Mouse (Mus musculus) kidney, postnatal 0 days (tissue): ENCODE results near the gene Anxa9. TPM values are rescaled to one million over a fixed set of nuclear protein-coding genes. Genes with fewer than 3 reads are reported as not detected.

Source experiments
- ATAC-seq: fragments of 200-750 bp; cut with Nextera tagmentation; replicated peaks from 2 replicates; pipeline ENCODE4 v1.8.0; 2017; ENCODE audit warnings: low read depth, moderate number of reproducible peaks, moderate TSS enrichment, moderate library complexity; ENCODE audit not compliant: low FRiP score
- DNase-seq: peaks from one replicate; pipeline ENCODE4 v3.0.0-alpha.2; 2016; ENCODE audit warnings: low spot score
- H3K27ac ChIP-seq: fragments of 300-500 bp; sonication (generic); 2 replicates; pipeline ENCODE4 v1.5.1; 2014; ENCODE audit warnings: mild to moderate bottlenecking
- H3K27me3 ChIP-seq: fragments of 300-500 bp; sonication (generic); 2 replicates; pipeline ENCODE4 v1.6.1; 2014; ENCODE audit warnings: low read length, mixed read lengths; ENCODE audit not compliant: insufficient read depth
- H3K36me3 ChIP-seq: fragments of 300-500 bp; sonication (generic); 2 replicates; pipeline ENCODE4 v1.6.1; 2014; ENCODE audit warnings: low read length, mixed read lengths; ENCODE audit not compliant: insufficient read depth
- H3K4me1 ChIP-seq: fragments of 300-500 bp; sonication (generic); replicated peaks from 2 replicates; pipeline ENCODE4 v1.6.1; 2014; ENCODE audit warnings: antibody characterized with exemption, low read length, mixed read lengths; ENCODE audit not compliant: insufficient read depth
- H3K4me2 ChIP-seq: fragments of 300-500 bp; sonication (generic); 2 replicates; pipeline ENCODE4 v1.6.1; 2014; ENCODE audit warnings: mild to moderate bottlenecking, low read length, moderate library complexity, mixed read lengths
- H3K4me3 ChIP-seq: fragments of 300-500 bp; sonication (generic); replicated peaks from 2 replicates; pipeline ENCODE4 v1.5.1; 2014; ENCODE audit warnings: low read depth, low read length
- H3K9ac ChIP-seq: fragments of 300-500 bp; sonication (generic); 2 replicates; pipeline ENCODE4 v1.6.1; 2014; ENCODE audit warnings: low read depth, low read length
- H3K9me3 ChIP-seq: fragments of 300-500 bp; sonication (generic); replicated peaks from 2 replicates; pipeline ENCODE4 v1.6.1; 2016; ENCODE audit warnings: low read length, inconsistent platforms, mixed read lengths
- CTCF ChIP-seq: IDR thresholded peaks from 2 replicates; pipeline ENCODE4 v1.5.1; 2016; ENCODE audit warnings: antibody characterized with exemption, low read depth, mild to moderate bottlenecking, moderate library complexity
- WGBS: fragments of 180-500 bp; shearing (Covaris S2); extraction: QIAGEN DNeasy Blood & Tissue Kit; methylation state at CpG from one replicate; pipeline ENCODE4 v1.1.7; 2014; 5-methylcytosine and 5-hydroxymethylcytosine counted together
- polyA plus RNA-seq: library from polyadenylated mRNA; unstranded; fragments of >200 nt; fragmentation: Nextera tagmentation; extraction: Ambion mirVana; gene quantifications from 2 replicates; pipeline ENCODE4 v1.2.1, GENCODE M21; 2015

The Anxa9 gene
- polyA plus RNA-seq, 1 experiment from 2014 or later = 10.1 TPM

DNA sequence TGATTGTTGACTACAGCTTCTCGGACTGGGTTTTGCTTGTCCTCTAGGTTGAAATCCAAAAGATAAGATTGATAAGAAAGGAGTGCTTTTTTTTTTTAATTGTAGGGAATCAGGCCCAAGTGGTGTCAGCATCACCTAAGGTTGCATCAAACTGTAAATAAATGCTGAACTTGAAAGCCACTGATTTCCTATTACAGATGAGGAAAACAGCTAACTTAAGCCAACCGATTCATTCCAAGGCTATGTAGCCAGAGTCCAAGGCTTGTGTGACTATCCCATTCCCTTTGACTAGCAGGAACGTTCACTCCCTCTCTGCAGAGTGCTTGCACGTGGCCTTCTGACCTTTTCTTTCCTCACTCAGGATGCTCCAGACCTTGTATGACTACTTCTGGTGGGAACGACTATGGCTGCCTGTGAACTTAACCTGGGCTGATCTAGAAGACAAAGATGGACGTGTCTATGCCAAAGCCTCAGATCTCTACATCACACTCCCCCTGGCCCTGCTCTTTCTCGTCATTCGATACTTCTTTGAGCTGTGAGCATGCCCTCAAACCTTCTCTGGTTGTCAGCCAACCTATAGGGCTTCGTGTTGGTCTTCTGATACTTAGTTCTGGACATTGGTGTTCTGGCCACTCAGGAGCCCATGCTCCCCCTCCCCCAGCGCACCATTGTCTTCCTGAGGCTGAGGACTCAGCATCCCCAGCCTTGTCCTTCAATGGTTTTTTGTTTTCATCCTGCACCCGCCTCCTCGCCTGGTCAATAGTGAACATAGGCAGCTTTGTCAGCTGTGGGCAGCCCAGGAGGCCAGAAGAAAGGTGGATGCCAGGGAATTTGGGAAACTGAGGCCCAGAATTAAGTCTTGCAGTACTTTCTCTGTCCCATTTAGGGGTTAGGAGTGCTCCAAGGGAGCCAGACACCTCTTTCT lies 13.0 kb upstream of the Anxa9 start:
- Histone ChIP-seq H3K27me3 (no peaks in the 10 kb centered on the region), H3K27ac (no peak overlapping the region), H3K4me1 (peaks cover 20% of the 10 kb centered on the region; the same call in 1 of the 2 replicates), H3K9ac (no peak overlapping the region), H3K4me3 (no peak overlapping the region), H3K4me2 (no peak overlapping the region), H3K9me3 (no peaks in the 10 kb centered on the region), H3K36me3 (peaks cover 51% of the 10 kb centered on the region)
- DNase-seq (no peak), ATAC-seq (no peak)
- WGBS = 66% methylated on average over 12 of the region's 12 CpGs
- TF ChIP-seq CTCF = no peak

DNA sequence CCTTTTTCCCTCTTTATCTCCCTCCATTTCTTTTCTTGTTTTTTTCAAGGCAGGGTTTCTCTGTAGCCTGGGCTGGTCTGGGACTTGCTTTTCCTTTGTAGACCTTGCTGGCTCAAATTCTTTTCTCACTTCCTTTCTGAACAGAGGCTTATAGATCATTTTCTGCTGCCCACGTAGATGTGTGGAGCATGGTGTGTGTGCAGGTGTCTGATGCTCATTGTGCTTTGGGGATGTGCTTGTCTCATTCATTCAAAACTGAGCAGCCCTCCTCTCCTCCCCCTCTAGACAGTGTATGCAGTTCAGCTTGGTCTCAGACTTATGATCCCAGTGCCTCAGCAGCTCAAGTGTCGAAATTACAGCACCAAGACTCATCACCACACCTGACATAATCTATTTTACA lies 12.1 kb upstream of the Anxa9 start:
- no peak for ATAC-seq
- 0 out of 2 replicates have a peak overlapping the region, but pooled peaks have one; percentile 8 for H3K9ac ChIP-seq
- no peak overlapping the region for H3K4me2 ChIP-seq

DNA sequence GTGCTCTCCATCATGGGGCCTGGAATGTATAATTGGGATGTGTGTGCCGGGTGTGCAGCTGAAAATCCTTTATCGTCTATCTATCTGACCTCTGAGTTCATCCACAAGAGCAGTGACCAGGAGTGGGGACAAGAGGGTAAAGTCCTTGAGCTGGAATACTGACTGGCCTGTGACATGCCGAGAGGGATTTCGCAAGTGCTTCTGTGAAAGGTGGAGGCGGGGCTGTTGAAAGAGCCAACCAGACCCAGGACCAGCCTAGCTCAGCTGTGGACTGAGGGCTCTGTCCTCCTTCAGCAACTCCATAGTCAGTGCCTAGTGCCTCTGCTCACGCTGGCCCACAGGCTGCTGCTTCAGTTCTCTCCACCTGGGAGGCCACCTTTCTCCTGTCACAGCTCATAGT lies 11.6 kb upstream of the Anxa9 start:
- Histone ChIP-seq H3K4me1 (peaks cover 20% of the 10 kb centered on the region; the same call in 1 of the 2 replicates), H3K9me3 (no peaks in the 10 kb centered on the region), H3K9ac (no peak overlapping the region), H3K27me3 (no peaks in the 10 kb centered on the region), H3K4me2 (no peak overlapping the region), H3K4me3 (no peak overlapping the region), H3K27ac (peak overlapping the region; percentile 44; the same call in 1 of the 2 replicates), H3K36me3 (peaks cover 38% of the 10 kb centered on the region)
- 51% methylated on average over 6 of the region's 6 CpGs for WGBS
- ATAC-seq (peak; percentile 55), DNase-seq (peak; percentile 55)
- no peak for TF ChIP-seq CTCF

More for the DNA sequence above, 12.1 kb upstream of the Anxa9 start:
- Histone ChIP-seq H3K27me3 (no peaks in the 10 kb centered on the region), H3K4me1 (peaks cover 20% of the 10 kb centered on the region; the same call in 1 of the 2 replicates), H3K9me3 (no peaks in the 10 kb centered on the region), H3K4me3 (no peak overlapping the region), H3K36me3 (peaks cover 43% of the 10 kb centered on the region), H3K27ac (peak overlapping the region; percentile 44; the same call in 1 of the 2 replicates)
- no peak for DNase-seq
- no peak for TF ChIP-seq CTCF
- WGBS = 45% methylated on average over 2 of the region's 2 CpGs

DNA sequence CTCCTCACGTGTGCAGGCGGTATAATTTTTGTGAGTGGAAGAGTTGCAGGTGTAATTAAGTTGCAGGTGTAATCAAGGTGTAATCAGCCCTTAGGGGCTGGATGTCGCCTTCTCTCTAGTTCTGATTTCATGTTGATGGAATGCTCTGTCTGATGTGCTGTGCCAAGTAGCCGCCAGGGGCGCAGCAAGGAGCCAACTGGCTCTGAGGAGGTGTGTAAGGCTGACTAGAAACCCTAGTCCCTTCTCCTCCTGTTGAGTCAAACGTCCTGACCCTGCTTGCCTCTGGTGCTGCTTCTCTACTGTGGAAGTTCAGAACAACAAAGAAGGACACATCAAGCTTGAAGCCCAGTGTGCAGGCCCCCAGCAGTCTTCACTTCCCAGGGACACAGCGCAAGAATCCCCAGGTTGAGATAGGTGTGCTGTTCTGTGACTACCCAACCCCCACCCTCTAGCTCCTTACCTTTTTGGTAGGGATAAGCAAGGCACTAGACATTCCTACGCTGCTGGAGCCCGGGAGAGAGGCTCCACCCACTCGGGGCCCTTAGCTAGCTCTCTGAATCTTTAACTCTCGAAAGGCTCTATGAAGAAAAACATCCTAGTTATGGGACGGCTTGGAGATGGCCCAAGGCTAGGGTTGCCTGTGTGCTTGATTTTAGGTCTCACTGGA lies 10.6 kb upstream of the Anxa9 start:
- 0 out of 2 replicates have a peak overlapping the region, but pooled peaks have one; percentile 1 for H3K9ac ChIP-seq
- peak; percentile 80 for TF ChIP-seq CTCF
- no peak overlapping the region for H3K4me3 ChIP-seq
- ATAC-seq = peak; percentile 42; the same call in 1 of the 2 replicates
- H3K9me3 ChIP-seq = no peaks in the 10 kb centered on the region
- H3K4me1 ChIP-seq = peaks cover 20% of the 10 kb centered on the region; the same call in 1 of the 2 replicates
- H3K27ac ChIP-seq = peak overlapping the region; percentile 76; the same call in 1 of the 2 replicates
- H3K36me3 ChIP-seq = peaks cover 28% of the 10 kb centered on the region
- no peaks in the 10 kb centered on the region for H3K27me3 ChIP-seq
- 19% methylated on average over 12 of the region's 12 CpGs for WGBS
- DNase-seq = peak; percentile 78
- H3K4me2 ChIP-seq = peak overlapping the region; percentile 39

DNA sequence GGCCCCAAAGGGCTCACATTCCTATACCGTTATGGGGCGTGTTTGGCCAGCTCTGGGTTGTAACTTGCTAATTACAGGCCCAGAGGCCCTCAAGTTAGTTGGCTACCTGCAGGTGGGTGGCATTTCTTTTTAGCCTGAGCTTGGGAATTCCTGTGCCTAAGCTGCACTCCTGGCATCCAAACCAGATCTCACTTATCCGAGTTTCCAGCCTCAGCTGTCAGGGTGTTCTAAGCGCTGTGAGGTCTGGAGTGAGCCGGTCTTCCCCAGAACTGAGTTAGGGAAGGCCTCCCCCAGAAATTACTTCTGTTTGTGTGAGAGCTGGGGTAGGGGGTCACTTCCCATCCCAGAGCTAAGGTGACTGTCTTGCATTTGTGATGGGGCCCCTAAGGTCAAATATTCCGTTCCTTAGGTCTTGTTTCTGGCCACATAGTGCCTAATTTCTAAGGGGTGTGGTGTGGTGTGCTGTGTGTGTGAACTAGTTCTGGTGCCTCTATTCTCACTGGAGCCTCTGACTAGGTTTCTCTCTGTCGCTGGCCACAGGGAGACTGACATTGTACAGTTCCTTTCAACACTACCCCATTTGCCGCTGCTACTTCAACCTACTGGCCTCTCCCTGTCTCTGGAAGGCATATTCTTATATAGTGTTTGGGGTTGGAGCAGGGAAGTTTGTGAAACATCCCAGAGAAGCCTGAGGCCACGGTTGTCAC lies 9.0 kb upstream of the Anxa9 start:
- TF ChIP-seq CTCF = no peak
- Histone ChIP-seq H3K36me3 (peaks cover 13% of the 10 kb centered on the region), H3K9ac (peak overlapping the region; percentile 98), H3K27ac (peak overlapping the region; percentile 94), H3K4me2 (peak overlapping the region; percentile 64), H3K4me3 (peak overlapping the region; percentile 83), H3K9me3 (no peaks in the 10 kb centered on the region), H3K27me3 (no peaks in the 10 kb centered on the region), H3K4me1 (peaks cover 20% of the 10 kb centered on the region; the same call in 1 of the 2 replicates)
- DNase-seq (no peak), ATAC-seq (no peak)
- 6% methylated on average over 9 of the region's 9 CpGs for WGBS
